Mouse (Mus musculus) intestine, embryonic 14.5 days (tissue): ENCODE results near the gene Defb10. TPM values are rescaled to one million over a fixed set of nuclear protein-coding genes. Genes with fewer than 3 reads are reported as not detected.
"Not testable (repeated sequence)": the region's sequence is repeated elsewhere in the genome, so short reads cannot be mapped to it uniquely, and the experiment has no call there.

Source experiments
- ATAC-seq: fragments of 200-750 bp; cut with Nextera tagmentation; replicated peaks from 2 replicates; pipeline ENCODE4 v1.8.0; 2017; ENCODE audit warnings: low read depth, moderate number of reproducible peaks, moderate TSS enrichment, moderate library complexity; ENCODE audit not compliant: low FRiP score, low TSS enrichment
- DNase-seq: peaks from one replicate; pipeline ENCODE4 v3.0.0-alpha.2; 2018; ENCODE audit warnings: low spot score
- H3K27ac ChIP-seq: fragments of 300-500 bp; sonication (generic); 2 replicates; pipeline ENCODE4 v1.5.1; 2014; ENCODE audit warnings: low read depth, mild to moderate bottlenecking, control low read depth
- H3K27me3 ChIP-seq: fragments of 300-500 bp; sonication (generic); replicated peaks from 2 replicates; pipeline ENCODE4 v1.6.1; 2014; ENCODE audit warnings: low read length, control low read depth; ENCODE audit not compliant: control insufficient read depth, insufficient read depth
- H3K36me3 ChIP-seq: fragments of 300-500 bp; sonication (generic); 2 replicates; pipeline ENCODE4 v1.6.1; 2014; ENCODE audit warnings: low read length, control low read depth; ENCODE audit not compliant: control insufficient read depth, insufficient read depth
- H3K4me1 ChIP-seq: fragments of 300-500 bp; sonication (generic); replicated peaks from 2 replicates; pipeline ENCODE4 v1.6.1; 2014; ENCODE audit warnings: low read length, control low read depth, mixed read lengths; ENCODE audit not compliant: control insufficient read depth, insufficient read depth
- H3K4me2 ChIP-seq: fragments of 300-500 bp; sonication (generic); 2 replicates; pipeline ENCODE4 v1.6.1; 2014; ENCODE audit warnings: low read length
- H3K4me3 ChIP-seq: fragments of 300-500 bp; sonication (generic); 2 replicates; pipeline ENCODE4 v1.5.1; 2014; ENCODE audit warnings: low read depth, low read length, control low read depth, mixed read lengths
- H3K9ac ChIP-seq: fragments of 300-500 bp; sonication (generic); 2 replicates; pipeline ENCODE4 v1.6.1; 2014; ENCODE audit warnings: mild to moderate bottlenecking, low read length
- H3K9me3 ChIP-seq: fragments of 300-500 bp; sonication (generic); 2 replicates; pipeline ENCODE4 v1.6.1; 2016; ENCODE audit warnings: low read length, control low read depth; ENCODE audit not compliant: control insufficient read depth
- WGBS: fragments of 180-500 bp; shearing (Covaris S2); extraction: QIAGEN DNeasy Blood & Tissue Kit; methylation state at CpG from one replicate; pipeline ENCODE4 v1.1.7; 2014; 5-methylcytosine and 5-hydroxymethylcytosine counted together
- polyA plus RNA-seq: library from polyadenylated mRNA; unstranded; fragments of >200 nt; fragmentation: Nextera tagmentation; extraction: Ambion mirVana; gene quantifications from 2 replicates; pipeline ENCODE4 v1.2.1, GENCODE M21; 2014

Gene Defb10
- not detected in 2 replicates for polyA plus RNA-seq

DNA sequence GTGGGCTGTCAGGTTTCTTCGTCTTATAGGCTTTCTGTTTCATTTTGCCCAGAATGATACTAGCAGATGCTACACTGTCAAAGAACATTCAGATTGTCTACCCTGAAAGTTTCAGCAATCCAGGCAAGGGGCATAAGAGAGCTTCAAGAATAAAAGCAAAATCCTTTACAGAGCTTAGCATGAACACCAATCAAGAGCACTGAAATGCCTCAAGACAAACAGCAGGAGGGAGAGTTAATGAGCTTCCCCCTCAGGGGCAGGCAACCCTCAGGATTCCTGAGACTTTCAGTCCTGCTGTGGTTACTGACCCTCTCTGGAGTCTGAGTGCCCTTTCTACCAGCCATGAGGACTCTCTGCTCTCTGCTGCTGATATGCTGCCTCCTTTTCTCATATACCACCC, at the start of gene Defb10:
Gene Defb10 (plus strand): TSS at position 316 of the 400 bp plus-strand sequence.
- not testable (repeated sequence) for H3K4me3 ChIP-seq, H3K9me3 ChIP-seq, H3K36me3 ChIP-seq, H3K27me3 ChIP-seq, H3K4me1 ChIP-seq, ATAC-seq, DNase-seq, H3K9ac ChIP-seq, H3K4me2 ChIP-seq, H3K27ac ChIP-seq
- WGBS = 49% methylated on average over 1 of the region's 1 CpGs

GRCm38 (mm10) chr8:21885321-21885720, 26.6 kb downstream of the Defb10 start, which contains the start of gene Defb9:
Gene Defb9 (minus strand): TSS chr8:21885421.
- H3K9me3 ChIP-seq, DNase-seq: not testable (repeated sequence)

GRCm38 (mm10) chr8:21906290-21906689, 47.6 kb downstream of the Defb10 start, which contains the start of gene Defb11:
Gene Defb11 (minus strand): TSS chr8:21906412.
- not testable (repeated sequence) for H3K27me3 ChIP-seq, H3K9me3 ChIP-seq, H3K9ac ChIP-seq, H3K4me2 ChIP-seq, DNase-seq, H3K4me3 ChIP-seq, H3K36me3 ChIP-seq, H3K27ac ChIP-seq, ATAC-seq, H3K4me1 ChIP-seq

More at GRCm38 (mm10) chr8:21885321-21885720, 26.6 kb downstream of the Defb10 start, which contains the start of gene Defb9:
- not testable (repeated sequence) for H3K27ac ChIP-seq, H3K4me1 ChIP-seq, H3K27me3 ChIP-seq, ATAC-seq, H3K36me3 ChIP-seq, H3K4me2 ChIP-seq, H3K9ac ChIP-seq, H3K4me3 ChIP-seq

Other genes with a start within 250 kb of the Defb10 start
- not detected in 2 replicates for gene Defa26, start 240.7 kb upstream of the Defb10 start, polyA plus RNA-seq
- 6.9 and 13.5 TPM in 2 replicates for gene Defa17, start 203.1 kb upstream of the Defb10 start, polyA plus RNA-seq
- not detected in 2 replicates for gene Defa34, start 193.1 kb upstream of the Defb10 start, polyA plus RNA-seq
- not detected in 2 replicates for gene AY761184, start 155.3 kb upstream of the Defb10 start, polyA plus RNA-seq
- 17.4 and 19.0 TPM in 2 replicates for gene Defa24, start 124.4 kb upstream of the Defb10 start, polyA plus RNA-seq
- gene Defb50, start 35.4 kb upstream of the Defb10 start, polyA plus RNA-seq = not detected in 2 replicates
- gene Defb2, start 19.0 kb upstream of the Defb10 start, polyA plus RNA-seq = not detected in 2 replicates
- not detected in 2 replicates for gene Defb9, start 26.5 kb downstream of the Defb10 start, polyA plus RNA-seq
- gene Defb11, start 47.5 kb downstream of the Defb10 start, polyA plus RNA-seq = not detected in 2 replicates
- not detected in 2 replicates for gene Defb15, start 73.8 kb downstream of the Defb10 start, polyA plus RNA-seq
- not detected in 2 replicates for gene Defb35, start 79.5 kb downstream of the Defb10 start, polyA plus RNA-seq
- not detected in 2 replicates for gene Defb13, start 87.9 kb downstream of the Defb10 start, polyA plus RNA-seq
- not detected in 2 replicates for gene Fam90a1a, start 99.8 kb downstream of the Defb10 start, polyA plus RNA-seq
- not detected in 2 replicates for gene Ccdc70, start 110.9 kb downstream of the Defb10 start, polyA plus RNA-seq
- 3.9 and 4.1 TPM in 2 replicates for gene Atp7b, start 201.4 kb downstream of the Defb10 start, polyA plus RNA-seq
- 30.2 and 30.6 TPM in 2 replicates for gene Alg11, start 201.8 kb downstream of the Defb10 start, polyA plus RNA-seq